Mouse (Mus musculus) forebrain, embryonic 14.5 days (tissue): ENCODE data around the gene Pigl. TPM values are rescaled to one million over a fixed set of nuclear protein-coding genes. Genes with fewer than 3 reads are reported as not detected.

ENCODE experiments used
- polyA plus RNA-seq: library from polyadenylated mRNA; unstranded; fragments of >200 nt; fragmentation: Nextera tagmentation; extraction: Ambion mirVana; gene quantifications from 2 replicates; pipeline ENCODE4 v1.2.1, GENCODE M21; 2014

The Pigl gene
- polyA plus RNA-seq, 1 experiment from 2014 or later, result 5.7 TPM

Other genes with a start within 250 kb of the Pigl start
- 2.1 and 2.9 TPM in 2 replicates for gene Adora2b, start 209.5 kb upstream of the Pigl start, polyA plus RNA-seq
- gene Zswim7, start 177.1 kb upstream of the Pigl start, polyA plus RNA-seq, result 9.1 and 14.8 TPM in 2 replicates
- 17.7 and 25.1 TPM in 2 replicates for gene Ttc19, start 177.0 kb upstream of the Pigl start, polyA plus RNA-seq
- gene Ncor1, start 81 bp downstream of the Pigl start, polyA plus RNA-seq, result 92.3 and 134 TPM in 2 replicates
- 99.4 and 112 TPM in 2 replicates for gene Cenpv, start 80.8 kb downstream of the Pigl start, polyA plus RNA-seq
- gene Ubb, start 92.7 kb downstream of the Pigl start, polyA plus RNA-seq, result 5,294 and 5,616 TPM in 2 replicates
- gene Trpv2, start 116.0 kb downstream of the Pigl start, polyA plus RNA-seq, result 13.2 and 17.0 TPM in 2 replicates
- 9.6 and 9.9 TPM in 2 replicates for gene Lrrc75a, start 190.1 kb downstream of the Pigl start, polyA plus RNA-seq
- 27.4 and 29.7 TPM in 2 replicates for gene Mmgt2, start 190.2 kb downstream of the Pigl start, polyA plus RNA-seq